Mouse (Mus musculus): ENCODE results near the gene Adipoq. TPM values are rescaled to one million over a fixed set of nuclear protein-coding genes. Genes with fewer than 3 reads are reported as not detected.

Adipoq gene
- total and polyA plus RNA-seq, 3 experiments: not detected

DNA sequence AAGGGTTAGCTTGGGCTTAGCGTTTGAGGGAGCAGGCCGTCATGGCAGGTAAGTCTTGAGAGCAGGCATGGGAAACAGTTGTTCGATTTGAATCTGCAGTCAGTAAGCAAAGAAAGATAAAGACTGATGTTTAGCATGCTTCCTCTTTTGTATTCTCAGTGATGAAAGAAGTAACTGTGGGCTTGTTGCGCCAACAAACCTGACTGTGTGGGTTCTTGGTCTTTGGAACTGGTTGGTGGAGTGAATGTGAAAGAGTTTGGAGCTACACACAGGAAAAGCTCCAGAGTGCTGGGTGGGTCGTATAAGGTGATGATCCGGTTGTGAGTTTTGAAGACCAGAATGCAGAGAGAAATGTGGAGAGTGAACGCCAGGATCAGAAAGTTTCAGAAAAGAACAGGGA is 49.3 kb downstream of the Adipoq start:
- Histone ChIP-seq H3K4me3 (ENCODE audit: control insufficient read depth in 1 of 2, insufficient read depth in 1 of 2, low read depth in 2 of 2, low read length in 2 of 2) (no peak overlapping the region), H3K79me2 (ENCODE audit: control insufficient read depth, insufficient read depth, low read length, poor library complexity) (no peaks in the 10 kb centered on the region), H3K27me3 (ENCODE audit: control insufficient read depth in 1 of 2, insufficient read depth in 2 of 2, low read length in 2 of 2) (peaks cover 0 to 4% of the 10 kb centered on the region in 2 experiments; a peak in 1 of 4 replicates), H3K4me1 (ENCODE audit: control insufficient read depth in 1 of 2, insufficient read depth in 2 of 2, low read length in 2 of 2) (no peaks in the 10 kb centered on the region), H3K9me3 (replicated peaks; ENCODE audit: insufficient read depth, low read length) (no peaks in the 10 kb centered on the region), H3K36me3 (ENCODE audit: control insufficient read depth in 1 of 2, insufficient read depth in 2 of 2, low read length in 2 of 2) (no peaks in the 10 kb centered on the region; a peak in 1 of 4 replicates), H3K27ac (ENCODE audit: control insufficient read depth, low read depth, low read length) (no peak overlapping the region), H3K9ac (ENCODE audit: control insufficient read depth, low read depth, low read length, poor library complexity, severe bottlenecking) (no peak overlapping the region)
- no peak for TF ChIP-seq POLR2A (IDR thresholded peaks at IDR 0.05; ENCODE audit: control insufficient read depth in 1 of 2, insufficient read depth in 1 of 2, low read depth in 1 of 2, low read length in 2 of 2, poor library complexity in 1 of 2)
- TF ChIP-seq MXI1 (IDR thresholded peaks at IDR 0.05; ENCODE audit: low read depth, low read length): no peak
- no peak for TF ChIP-seq CHD1 (IDR thresholded peaks at IDR 0.05; ENCODE audit: low read depth, low read length)
- no peak for TF ChIP-seq POLR2AphosphoS2 (IDR thresholded peaks at IDR 0.05; ENCODE audit: low read length)
- no peak for DNase-seq (ENCODE audit: low read depth, low spot score)

DNA sequence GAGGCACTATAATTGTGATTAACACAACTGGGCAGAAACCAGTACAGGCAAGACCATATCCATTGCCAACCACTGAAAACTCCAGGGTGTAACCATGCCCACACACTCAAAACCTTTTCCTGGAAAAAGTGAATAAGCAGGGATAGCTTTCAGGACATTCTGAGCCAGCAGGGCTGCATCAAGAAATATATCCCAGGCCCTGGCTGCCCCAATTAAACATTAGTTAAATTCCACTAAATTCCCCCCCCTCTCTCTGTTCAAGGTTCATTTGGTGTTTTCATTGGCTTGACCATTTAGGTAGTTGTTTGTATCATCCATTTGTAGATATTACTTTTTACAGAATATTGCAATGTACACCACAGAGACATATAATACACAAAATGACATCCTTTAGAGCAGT is 50.0 kb downstream of the Adipoq start:
- no peak overlapping the region for H3K4me3 ChIP-seq (ENCODE audit: control insufficient read depth in 1 of 2, insufficient read depth in 1 of 2, low read depth in 2 of 2, low read length in 2 of 2)
- H3K36me3 ChIP-seq (ENCODE audit: control insufficient read depth in 1 of 2, insufficient read depth in 2 of 2, low read length in 2 of 2): no peaks in the 10 kb centered on the region; a peak in 1 of 4 replicates
- peaks cover 0 to 4% of the 10 kb centered on the region in 2 experiments; a peak in 1 of 4 replicates for H3K27me3 ChIP-seq (ENCODE audit: control insufficient read depth in 1 of 2, insufficient read depth in 2 of 2, low read length in 2 of 2)
- no peak for DNase-seq (ENCODE audit: low read depth, low spot score)
- no peaks in the 10 kb centered on the region for H3K4me1 ChIP-seq (ENCODE audit: control insufficient read depth in 1 of 2, insufficient read depth in 2 of 2, low read length in 2 of 2)
- no peak overlapping the region for H3K27ac ChIP-seq (ENCODE audit: control insufficient read depth, low read depth, low read length)
- H3K9me3 ChIP-seq (replicated peaks; ENCODE audit: insufficient read depth, low read length): no peaks in the 10 kb centered on the region
- TF ChIP-seq GATA1 (IDR thresholded peaks at IDR 0.05; ENCODE audit: low read depth, low read length) (no peak), MYB (IDR thresholded peaks at IDR 0.05; ENCODE audit: low read depth, low read length) (no peak), E2F4 (IDR thresholded peaks at IDR 0.05; ENCODE audit: borderline replicate concordance, low read depth, low read length) (no peak), ZMIZ1 (IDR thresholded peaks at IDR 0.05; ENCODE audit: low read depth, low read length) (no peak), MAFK (IDR thresholded peaks at IDR 0.05; ENCODE audit: borderline replicate concordance, low read depth, low read length) (no peak), USF1 (IDR thresholded peaks at IDR 0.05; ENCODE audit: low read depth, low read length) (no peak), SMC3 (IDR thresholded peaks at IDR 0.05; ENCODE audit: low read depth, low read length) (no peak), UBTF (IDR thresholded peaks at IDR 0.05; ENCODE audit: borderline replicate concordance, insufficient read depth, low read depth, low read length) (no peak), POLR2AphosphoS2 (IDR thresholded peaks at IDR 0.05; ENCODE audit: low read length) (no peak), CHD2 (IDR thresholded peaks at IDR 0.05; ENCODE audit: low read length) (no peak)
- H3K79me2 ChIP-seq (ENCODE audit: control insufficient read depth, insufficient read depth, low read length, poor library complexity): no peaks in the 10 kb centered on the region
- no peak overlapping the region for H3K9ac ChIP-seq (ENCODE audit: control insufficient read depth, low read depth, low read length, poor library complexity, severe bottlenecking)

- Histone ChIP-seq H3K79me2 (ENCODE audit: control insufficient read depth, insufficient read depth, low read length, poor library complexity) (no peaks in the 10 kb centered on the region), H3K27me3 (ENCODE audit: control insufficient read depth in 1 of 2, insufficient read depth in 2 of 2, low read length in 2 of 2) (0 out of 4 replicates have a peak, but pooled peaks cover 0 to 1% of the 10 kb centered on the region in 2 experiments), H3K27ac (ENCODE audit: control insufficient read depth, low read depth, low read length) (no peak overlapping the region), H3K9ac (ENCODE audit: control insufficient read depth, low read depth, low read length, poor library complexity, severe bottlenecking) (no peak overlapping the region), H3K4me3 (ENCODE audit: control insufficient read depth in 1 of 2, insufficient read depth in 1 of 2, low read depth in 2 of 2, low read length in 2 of 2) (no peak overlapping the region), H3K9me3 (replicated peaks; ENCODE audit: insufficient read depth, low read length) (no peaks in the 10 kb centered on the region), H3K36me3 (ENCODE audit: control insufficient read depth in 1 of 2, insufficient read depth in 2 of 2, low read length in 2 of 2) (no peaks in the 10 kb centered on the region; a peak in 1 of 4 replicates), H3K4me1 (ENCODE audit: control insufficient read depth in 1 of 2, insufficient read depth in 2 of 2, low read length in 2 of 2) (no peaks in the 10 kb centered on the region)
- DNase-seq (ENCODE audit: low read depth, low spot score): no peak
- no peak for TF ChIP-seq BHLHE40 (IDR thresholded peaks at IDR 0.05; ENCODE audit: borderline replicate concordance, low read depth, low read length)
- no peak for TF ChIP-seq GABPA (IDR thresholded peaks at IDR 0.05; ENCODE audit: low read depth, low read length)
- TF ChIP-seq MAX (IDR thresholded peaks at IDR 0.05; ENCODE audit: low read length): no peak
- no peak for TF ChIP-seq ZNF384 (IDR thresholded peaks at IDR 0.05; ENCODE audit: low read depth, low read length)
- TF ChIP-seq NRF1 (IDR thresholded peaks at IDR 0.05; ENCODE audit: insufficient read depth, low read depth, low read length, poor library complexity, severe bottlenecking): no peak
- TF ChIP-seq ETS1 (IDR thresholded peaks at IDR 0.05; ENCODE audit: low read depth, low read length): no peak
- TF ChIP-seq TAL1 (IDR thresholded peaks at IDR 0.05; ENCODE audit: low read length): no peak
- TF ChIP-seq E2F4 (IDR thresholded peaks at IDR 0.05; ENCODE audit: borderline replicate concordance, low read depth, low read length): no peak
- no peak for TF ChIP-seq POLR2A (IDR thresholded peaks at IDR 0.05; ENCODE audit: control insufficient read depth in 1 of 2, insufficient read depth in 1 of 2, low read depth in 1 of 2, low read length in 2 of 2, poor library complexity in 1 of 2)
- TF ChIP-seq SIN3A (IDR thresholded peaks at IDR 0.05; ENCODE audit: low read length): no peak
- TF ChIP-seq ELF1 (IDR thresholded peaks at IDR 0.05; ENCODE audit: low read depth, low read length): no peak
- no peak for TF ChIP-seq ZKSCAN1 (IDR thresholded peaks at IDR 0.05; ENCODE audit: low read depth, low read length)
- TF ChIP-seq MEF2A (IDR thresholded peaks at IDR 0.05; ENCODE audit: extremely low read depth, insufficient replicate concordance, low read depth, low read length, poor library complexity, severe bottlenecking): no peak
- no peak for TF ChIP-seq KAT2A (conservative IDR thresholded peaks at IDR 0.05; ENCODE audit: low read depth, low read length)
- TF ChIP-seq ZMIZ1 (IDR thresholded peaks at IDR 0.05; ENCODE audit: low read depth, low read length): no peak
- no peak for TF ChIP-seq GATA1 (IDR thresholded peaks at IDR 0.05; ENCODE audit: low read depth, low read length)
- no peak for TF ChIP-seq UBTF (IDR thresholded peaks at IDR 0.05; ENCODE audit: borderline replicate concordance, insufficient read depth, low read depth, low read length)
- TF ChIP-seq SMC3 (IDR thresholded peaks at IDR 0.05; ENCODE audit: low read depth, low read length): no peak
Measured at GRCm38 (mm10) chr16:23196791-23197190, 50.5 kb downstream of the Adipoq start.

Data from MEL (cell line).